Mouse (Mus musculus): ENCODE results near the gene Kcnma1. TPM values are rescaled to one million over a fixed set of nuclear protein-coding genes. Genes with fewer than 3 reads are reported as not detected.

Kcnma1 gene
- polyA plus RNA-seq, 1 experiment, result 1.7 TPM

- Histone ChIP-seq H3K36me3 (ENCODE audit: control insufficient read depth, insufficient read depth, low read length) (no peaks in the 10 kb centered on the region), H3K27ac (ENCODE audit: insufficient read depth, low read depth, low read length) (no peak overlapping the region), H3K4me3 (ENCODE audit: insufficient read depth, low read depth, low read length) (no peak overlapping the region), H3K27me3 (replicated peaks; ENCODE audit: control insufficient read depth, insufficient read depth, low read length) (no peaks in the 10 kb centered on the region; the same call in 1 of the 2 replicates), H3K4me1 (ENCODE audit: control insufficient read depth, insufficient read depth, low read length) (no peaks in the 10 kb centered on the region)
- peak; percentile 28 for DNase-seq
- WGBS, result 3% methylated on average over 2 of the region's 2 CpGs
- no peak for TF ChIP-seq POLR2A (IDR thresholded peaks at IDR 0.05; ENCODE audit: low read depth, low read length)
- no peak; the same call in 1 of the 2 replicates for TF ChIP-seq CTCF (conservative IDR thresholded peaks at IDR 0.05; ENCODE audit: insufficient read depth, insufficient read length, low read depth, low read length)
Measured at GRCm38 (mm10) chr14:23575951-23576350, 438.3 kb downstream of the Kcnma1 start.

GRCm38 (mm10) chr14:23574136-23574535 is 440.2 kb downstream of the Kcnma1 start:
- TF ChIP-seq CTCF (conservative IDR thresholded peaks at IDR 0.05; ENCODE audit: insufficient read depth, insufficient read length, low read depth, low read length), result no peak
- no peak for TF ChIP-seq POLR2A (IDR thresholded peaks at IDR 0.05; ENCODE audit: low read depth, low read length)
- DNase-seq, result no peak
- no peaks in the 10 kb centered on the region for H3K4me1 ChIP-seq (ENCODE audit: control insufficient read depth, insufficient read depth, low read length)
- H3K36me3 ChIP-seq (ENCODE audit: control insufficient read depth, insufficient read depth, low read length), result no peaks in the 10 kb centered on the region
- H3K4me3 ChIP-seq (ENCODE audit: insufficient read depth, low read depth, low read length), result no peak overlapping the region
- 85% methylated on average over 4 of the region's 4 CpGs for WGBS
- no peaks in the 10 kb centered on the region; the same call in 1 of the 2 replicates for H3K27me3 ChIP-seq (replicated peaks; ENCODE audit: control insufficient read depth, insufficient read depth, low read length)
- no peak overlapping the region for H3K27ac ChIP-seq (ENCODE audit: insufficient read depth, low read depth, low read length)

- no peak for DNase-seq
- WGBS, result 72% methylated on average over 3 of the region's 3 CpGs
- Histone ChIP-seq H3K27me3 (replicated peaks; ENCODE audit: control insufficient read depth, insufficient read depth, low read length) (no peaks in the 10 kb centered on the region; the same call in 1 of the 2 replicates), H3K27ac (ENCODE audit: insufficient read depth, low read depth, low read length) (no peak overlapping the region), H3K4me1 (ENCODE audit: control insufficient read depth, insufficient read depth, low read length) (no peaks in the 10 kb centered on the region), H3K4me3 (ENCODE audit: insufficient read depth, low read depth, low read length) (no peak overlapping the region), H3K36me3 (ENCODE audit: control insufficient read depth, insufficient read depth, low read length) (no peaks in the 10 kb centered on the region)
- no peak for TF ChIP-seq POLR2A (IDR thresholded peaks at IDR 0.05; ENCODE audit: low read depth, low read length)
- TF ChIP-seq CTCF (conservative IDR thresholded peaks at IDR 0.05; ENCODE audit: insufficient read depth, insufficient read length, low read depth, low read length), result no peak
Measured at GRCm38 (mm10) chr14:23573385-23573784, 440.9 kb downstream of the Kcnma1 start.

GRCm38 (mm10) chr14:23572778-23573177 is 441.5 kb downstream of the Kcnma1 start:
- Histone ChIP-seq H3K36me3 (ENCODE audit: control insufficient read depth, insufficient read depth, low read length) (no peaks in the 10 kb centered on the region), H3K27me3 (replicated peaks; ENCODE audit: control insufficient read depth, insufficient read depth, low read length) (no peaks in the 10 kb centered on the region; the same call in 1 of the 2 replicates), H3K4me1 (ENCODE audit: control insufficient read depth, insufficient read depth, low read length) (no peaks in the 10 kb centered on the region), H3K4me3 (ENCODE audit: insufficient read depth, low read depth, low read length) (no peak overlapping the region), H3K27ac (ENCODE audit: insufficient read depth, low read depth, low read length) (no peak overlapping the region)
- 66% methylated on average over 1 of the region's 1 CpGs for WGBS
- TF ChIP-seq POLR2A (IDR thresholded peaks at IDR 0.05; ENCODE audit: low read depth, low read length) (no peak), CTCF (conservative IDR thresholded peaks at IDR 0.05; ENCODE audit: insufficient read depth, insufficient read length, low read depth, low read length) (no peak)
- no peak for DNase-seq

- DNase-seq, result no peak
- H3K4me1 ChIP-seq (ENCODE audit: control insufficient read depth, insufficient read depth, low read length), result no peaks in the 10 kb centered on the region
- TF ChIP-seq CTCF (conservative IDR thresholded peaks at IDR 0.05; ENCODE audit: insufficient read depth, insufficient read length, low read depth, low read length) (no peak), POLR2A (IDR thresholded peaks at IDR 0.05; ENCODE audit: low read depth, low read length) (no peak)
- no peaks in the 10 kb centered on the region; the same call in 1 of the 2 replicates for H3K27me3 ChIP-seq (replicated peaks; ENCODE audit: control insufficient read depth, insufficient read depth, low read length)
- no peaks in the 10 kb centered on the region for H3K36me3 ChIP-seq (ENCODE audit: control insufficient read depth, insufficient read depth, low read length)
- 71% methylated on average over 1 of the region's 1 CpGs for WGBS
- H3K27ac ChIP-seq (ENCODE audit: insufficient read depth, low read depth, low read length), result no peak overlapping the region
- no peak overlapping the region for H3K4me3 ChIP-seq (ENCODE audit: insufficient read depth, low read depth, low read length)
Measured at GRCm38 (mm10) chr14:23570251-23570650, 444.0 kb downstream of the Kcnma1 start.

GRCm38 (mm10) chr14:23565931-23566330 is 448.4 kb downstream of the Kcnma1 start:
- WGBS, result 67% methylated on average over 3 of the region's 3 CpGs
- TF ChIP-seq CTCF (conservative IDR thresholded peaks at IDR 0.05; ENCODE audit: insufficient read depth, insufficient read length, low read depth, low read length) (no peak), POLR2A (IDR thresholded peaks at IDR 0.05; ENCODE audit: low read depth, low read length) (no peak)
- H3K27me3 ChIP-seq (replicated peaks; ENCODE audit: control insufficient read depth, insufficient read depth, low read length), result no peaks in the 10 kb centered on the region
- no peak overlapping the region for H3K4me3 ChIP-seq (ENCODE audit: insufficient read depth, low read depth, low read length)
- no peaks in the 10 kb centered on the region for H3K4me1 ChIP-seq (ENCODE audit: control insufficient read depth, insufficient read depth, low read length)
- no peaks in the 10 kb centered on the region for H3K36me3 ChIP-seq (ENCODE audit: control insufficient read depth, insufficient read depth, low read length)
- H3K27ac ChIP-seq (ENCODE audit: insufficient read depth, low read depth, low read length), result no peak overlapping the region
- DNase-seq, result no peak

- H3K36me3 ChIP-seq (ENCODE audit: control insufficient read depth, insufficient read depth, low read length), result no peaks in the 10 kb centered on the region
- no peaks in the 10 kb centered on the region for H3K27me3 ChIP-seq (replicated peaks; ENCODE audit: control insufficient read depth, insufficient read depth, low read length)
- H3K27ac ChIP-seq (ENCODE audit: insufficient read depth, low read depth, low read length), result no peak overlapping the region
- 57% methylated on average over 7 of the region's 7 CpGs for WGBS
- no peak overlapping the region for H3K4me3 ChIP-seq (ENCODE audit: insufficient read depth, low read depth, low read length)
- no peak for DNase-seq
- no peaks in the 10 kb centered on the region for H3K4me1 ChIP-seq (ENCODE audit: control insufficient read depth, insufficient read depth, low read length)
- TF ChIP-seq POLR2A (IDR thresholded peaks at IDR 0.05; ENCODE audit: low read depth, low read length) (no peak), CTCF (conservative IDR thresholded peaks at IDR 0.05; ENCODE audit: insufficient read depth, insufficient read length, low read depth, low read length) (no peak)
Measured at GRCm38 (mm10) chr14:23564474-23564873, 449.8 kb downstream of the Kcnma1 start.
